Mouse (Mus musculus) frontal cortex, postnatal 36 days (tissue): Measurements from ENCODE around the gene Gm20388.

Experiments used
- DNase-seq, 2 experiments: peaks; one replicate each; pipeline ENCODE4 v3.0.0; 2022; ENCODE audit warnings: low spot score in 2 of 2

Gene Gm20388

DNA sequence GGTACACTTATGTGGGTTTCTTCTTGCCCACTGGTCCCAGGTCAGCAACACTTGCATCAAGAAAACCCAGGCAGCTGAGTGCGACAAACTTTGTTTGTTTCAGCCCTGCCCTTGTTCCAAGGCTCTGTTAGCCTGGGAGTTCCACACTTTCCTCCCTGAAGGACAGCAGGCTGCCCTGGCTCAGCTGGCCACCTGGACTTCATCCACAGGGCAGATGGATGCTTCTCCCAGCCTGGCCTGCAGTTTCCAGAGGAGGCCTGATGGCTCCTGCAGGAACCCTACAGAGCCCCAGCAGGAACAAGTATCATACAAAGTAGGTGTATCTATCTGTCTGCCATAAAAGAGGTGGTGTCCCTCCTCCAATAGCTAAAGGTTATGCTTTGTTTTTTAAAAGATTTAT is 2530.7 kb downstream of the Gm20388 start:
- DNase-seq = no peak

DNA sequence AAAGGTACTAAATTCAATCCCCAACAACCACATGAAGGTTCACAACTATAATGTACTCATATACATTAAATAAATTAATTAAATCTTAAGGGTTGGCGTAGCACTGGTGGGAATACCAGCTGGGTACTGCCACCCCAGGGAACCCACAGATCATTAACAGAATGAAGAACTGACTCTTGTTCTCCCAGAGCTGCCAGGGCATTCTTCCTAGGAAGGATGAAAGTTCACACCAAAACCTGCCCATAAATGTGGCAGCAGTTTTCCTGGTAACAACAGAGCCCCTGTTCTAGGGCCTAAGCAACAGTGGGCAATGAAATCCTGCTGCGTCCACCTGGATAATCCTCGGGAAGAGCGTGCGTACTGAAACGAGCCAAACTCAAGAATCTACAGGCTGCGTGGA is 2531.7 kb downstream of the Gm20388 start:
- no peak for DNase-seq

DNA sequence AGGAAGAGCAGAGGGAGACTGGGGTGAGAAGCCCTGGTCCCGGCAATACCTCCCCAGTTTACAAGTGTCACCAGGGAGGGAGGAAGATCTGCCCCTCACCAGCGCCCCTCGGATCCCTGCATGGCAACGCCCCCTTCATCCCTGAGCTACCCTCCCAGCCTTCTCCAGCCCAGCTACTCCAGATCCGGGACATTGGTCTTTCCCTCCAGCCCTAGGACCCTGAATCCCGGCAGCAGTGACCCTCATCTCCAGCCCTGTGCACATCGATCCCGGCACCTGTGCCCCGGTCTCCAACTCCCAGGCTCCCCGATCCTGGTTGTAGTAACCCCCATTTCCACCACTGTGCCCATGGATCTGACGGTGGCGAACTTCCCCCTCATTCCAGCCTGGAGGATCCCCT is 2532.1 kb downstream of the Gm20388 start:
- no peak for DNase-seq

DNA sequence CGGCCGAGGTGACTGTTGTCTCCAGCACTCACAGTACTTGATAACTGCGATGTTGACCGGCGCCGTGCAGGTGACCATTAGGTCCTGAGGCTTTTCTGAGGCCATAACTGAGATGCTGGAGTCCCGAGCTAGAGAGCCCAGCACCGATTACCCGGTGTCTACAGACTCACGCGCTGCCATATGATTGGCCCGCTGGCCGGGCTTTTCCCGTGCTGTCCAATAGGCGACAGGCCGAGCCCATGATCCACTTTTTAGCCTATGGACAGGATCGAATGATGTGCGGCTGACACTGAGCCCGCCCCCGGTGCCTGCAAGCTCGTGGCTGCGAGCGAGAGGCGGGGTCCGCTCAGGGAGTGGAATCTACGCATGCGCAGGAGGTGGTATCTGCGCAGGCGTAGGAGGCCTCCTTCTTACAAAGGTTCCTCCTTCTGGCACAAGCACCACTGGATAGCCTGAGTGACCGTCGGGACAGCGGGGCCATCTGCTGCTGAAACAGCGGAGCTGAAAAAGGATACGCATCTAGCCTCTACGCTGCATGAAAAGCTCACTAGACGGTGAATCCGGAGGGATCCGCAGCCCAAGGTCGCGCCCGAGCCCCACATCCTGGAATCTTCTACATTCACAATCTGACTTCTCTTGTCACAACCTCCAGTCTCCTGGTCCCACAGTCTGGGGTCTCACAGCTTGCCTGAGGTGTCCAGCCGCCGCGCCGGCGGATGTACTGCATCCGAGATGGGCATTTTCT is 2532.8 kb downstream of the Gm20388 start, which contains the start of gene Mvd:
TSS of gene Mvd (minus strand) at position 161 of the 745 bp plus-strand sequence.
- DNase-seq = peak; percentile 98 to 99

DNA sequence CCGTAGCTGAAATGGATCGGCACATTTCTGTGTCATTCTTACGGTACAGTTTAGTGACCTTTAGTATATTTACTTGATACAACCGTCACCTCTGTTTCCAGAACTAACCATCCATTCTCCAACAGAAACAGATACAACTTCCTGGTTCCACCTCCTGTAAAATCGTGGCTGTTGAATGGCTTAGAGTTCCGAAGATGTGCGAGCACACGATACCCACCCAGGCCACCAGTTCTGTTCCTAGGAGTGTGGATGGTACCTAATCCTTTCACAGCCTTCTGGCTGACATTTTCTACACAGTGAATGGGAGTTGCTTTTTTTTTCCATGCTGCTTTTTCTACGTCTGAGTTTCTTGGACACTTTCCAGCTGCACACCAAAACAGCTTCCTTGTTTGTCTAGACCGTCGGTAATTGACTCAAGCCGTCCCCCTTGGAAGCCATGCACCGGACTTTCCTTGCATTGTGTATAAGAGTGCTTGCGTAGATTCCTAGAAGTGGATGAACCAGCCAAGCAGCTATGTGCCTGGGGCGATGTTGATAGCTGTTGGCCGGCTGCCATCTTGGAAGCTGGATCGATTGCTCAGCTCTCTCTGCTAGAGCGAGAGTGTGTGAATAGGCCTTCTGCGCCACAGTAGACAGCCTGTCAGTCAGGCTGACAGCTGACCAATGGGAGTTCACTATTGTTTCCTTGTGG is 2533.6 kb downstream of the Gm20388 start:
- DNase-seq = peak; percentile 82 to 84

DNA sequence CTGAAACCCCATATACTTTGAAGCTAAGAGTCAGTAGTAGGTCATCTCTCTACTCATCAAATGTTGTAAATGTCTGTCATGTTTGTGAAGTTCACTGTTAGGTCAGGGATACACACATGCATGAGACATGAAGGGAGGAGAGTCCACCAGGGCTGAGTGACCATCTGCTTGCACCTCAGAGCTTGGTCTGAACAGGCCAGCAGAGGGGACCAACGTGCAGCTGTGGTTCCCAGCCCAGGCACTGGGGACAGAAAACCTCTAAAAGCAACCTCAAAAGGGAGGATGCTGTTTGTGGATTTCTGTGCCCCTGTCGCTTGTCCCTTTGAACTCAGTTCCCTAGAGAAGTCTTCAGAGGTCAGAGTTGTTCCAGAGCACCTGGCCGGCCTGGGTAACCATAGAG is 2534.6 kb downstream of the Gm20388 start:
- no peak for DNase-seq

DNA sequence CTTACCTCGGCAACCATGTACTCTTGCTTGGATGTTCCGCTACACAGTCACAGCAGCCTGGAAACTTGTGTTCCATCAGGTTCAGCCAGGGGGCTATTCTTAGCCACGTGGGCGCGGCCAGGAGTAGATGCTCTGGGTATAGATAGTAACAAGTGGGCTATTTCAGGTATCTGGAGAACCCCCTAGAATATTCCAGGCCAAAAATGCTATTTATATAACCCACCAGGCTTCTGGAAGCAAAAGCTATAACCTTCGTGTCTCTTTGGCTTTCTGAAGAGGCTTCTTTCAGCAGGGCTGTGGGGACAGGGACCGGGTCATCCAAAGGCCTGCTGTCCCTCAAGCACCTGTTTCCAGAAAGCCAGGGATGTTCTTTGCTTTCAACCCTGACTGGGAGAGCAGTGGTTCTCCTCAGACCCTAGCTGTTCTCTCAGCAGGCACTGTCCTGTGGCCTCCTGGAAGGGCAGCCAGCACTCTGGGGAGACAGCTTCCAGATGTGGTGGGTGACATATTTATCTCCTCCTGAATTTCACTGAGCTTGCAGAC is 2540.6 kb downstream of the Gm20388 start:
- DNase-seq = no peak

DNA sequence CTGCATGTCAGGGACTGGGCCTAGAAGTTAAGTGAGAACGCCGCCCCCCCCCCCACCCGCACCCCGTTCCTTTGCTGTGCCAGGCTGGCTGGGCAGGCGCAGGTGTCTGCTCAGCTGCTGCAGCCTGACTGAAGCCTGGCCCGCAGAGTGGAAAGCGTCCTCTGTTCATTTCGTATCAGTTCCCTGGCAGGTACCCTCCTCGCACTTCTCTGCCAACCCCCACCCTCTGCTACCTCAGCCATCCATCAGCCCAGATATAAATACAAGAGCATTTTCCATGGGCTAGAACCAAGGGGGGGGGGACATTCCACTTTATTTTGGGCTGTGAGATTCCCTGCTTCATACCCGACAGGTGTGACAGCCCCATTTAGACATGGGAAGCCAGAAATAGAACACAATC is 2541.5 kb downstream of the Gm20388 start:
- DNase-seq = no peak

DNA sequence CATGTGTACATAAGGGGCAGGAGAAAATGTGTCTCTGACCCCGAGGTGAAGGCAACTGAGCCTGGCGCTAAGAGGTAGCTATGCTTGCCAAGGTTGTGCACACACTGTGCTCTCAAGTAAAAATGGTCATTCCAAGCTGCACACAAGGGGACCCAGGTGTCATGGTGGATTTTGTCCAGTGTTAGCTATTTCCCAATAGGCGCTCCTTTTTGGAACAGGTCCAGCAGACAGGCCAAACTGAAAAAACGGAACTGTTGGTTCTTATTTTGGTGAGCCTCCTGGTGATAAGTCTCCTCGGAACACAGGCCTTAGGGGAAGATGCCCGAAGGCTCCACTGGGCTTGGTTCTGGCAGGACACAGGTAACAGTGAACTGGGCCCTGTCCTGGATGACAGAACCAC is 2543.8 kb downstream of the Gm20388 start:
- no peak for DNase-seq

DNA sequence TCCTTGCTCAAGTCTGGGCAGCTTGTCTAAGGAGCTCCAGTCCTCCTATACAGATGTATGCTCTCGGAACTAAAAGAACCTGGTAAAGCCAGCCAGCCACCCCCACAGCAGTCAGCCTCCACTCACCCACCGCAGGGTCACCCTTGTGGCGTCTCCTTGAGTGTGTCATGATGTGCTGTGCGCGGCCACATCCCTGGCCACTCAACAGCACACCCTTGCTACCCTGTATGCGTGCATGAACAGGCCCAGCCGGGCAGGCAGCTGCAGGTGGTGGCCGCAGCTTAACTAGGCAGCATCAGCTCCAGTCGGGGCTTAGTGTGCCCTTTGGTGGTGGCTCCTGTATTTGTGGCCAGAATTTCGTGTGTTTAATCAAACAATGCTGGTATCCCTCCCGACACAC is 2546.5 kb downstream of the Gm20388 start:
- no peak for DNase-seq

DNA sequence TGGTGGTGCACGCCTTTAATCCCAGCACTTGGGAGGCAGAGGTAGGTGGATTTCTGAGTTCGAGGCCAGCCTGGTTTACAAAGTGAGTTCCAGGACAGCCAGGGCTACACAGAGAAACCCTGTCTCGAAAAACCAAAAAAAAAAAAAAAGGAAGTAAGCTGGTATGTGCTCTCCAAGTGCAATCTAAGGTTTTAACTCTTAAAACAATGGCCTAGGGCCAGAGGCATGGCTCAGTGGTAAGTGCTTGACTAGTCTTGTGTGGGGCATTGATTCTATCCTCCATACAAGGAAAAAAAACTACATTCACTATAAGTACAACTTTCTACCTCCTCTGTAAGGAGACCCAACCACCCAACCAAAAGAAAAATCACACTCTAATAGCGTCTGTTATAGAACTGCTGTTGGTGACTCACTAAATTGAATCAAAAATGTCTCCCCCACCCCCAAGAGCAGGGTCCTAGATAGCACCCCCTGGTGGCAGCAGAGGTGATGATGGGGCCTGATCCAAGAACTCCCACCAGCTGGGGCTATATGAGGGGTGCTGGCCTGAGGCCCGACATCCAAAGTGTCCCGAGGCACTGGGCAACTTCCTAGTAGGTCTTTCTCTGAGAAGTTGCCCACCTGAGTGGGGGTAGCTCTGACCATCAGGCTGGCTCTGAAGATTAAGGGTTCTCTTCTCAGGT is 2548.7 kb downstream of the Gm20388 start:
- no peak for DNase-seq

DNA sequence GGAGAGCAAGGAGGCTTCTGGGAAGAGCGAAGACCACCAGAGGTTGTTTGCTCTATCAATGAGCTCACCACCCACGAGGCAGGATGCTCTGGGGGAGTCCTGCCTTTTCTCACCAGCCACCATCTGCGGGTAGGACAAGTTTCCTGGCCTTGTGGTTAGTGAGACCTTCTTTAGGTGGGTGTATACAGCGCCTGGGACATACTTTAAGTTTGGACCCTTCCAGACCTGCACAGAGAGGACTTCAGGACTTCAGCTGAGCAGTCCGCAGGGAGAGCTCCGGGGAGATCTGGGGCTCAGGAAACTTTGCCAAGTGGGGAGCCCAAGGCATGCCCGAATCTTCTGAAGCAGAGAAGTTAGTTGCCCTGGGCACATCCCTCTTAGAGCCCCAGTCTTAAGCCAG is 2549.3 kb downstream of the Gm20388 start:
- no peak for DNase-seq

DNA sequence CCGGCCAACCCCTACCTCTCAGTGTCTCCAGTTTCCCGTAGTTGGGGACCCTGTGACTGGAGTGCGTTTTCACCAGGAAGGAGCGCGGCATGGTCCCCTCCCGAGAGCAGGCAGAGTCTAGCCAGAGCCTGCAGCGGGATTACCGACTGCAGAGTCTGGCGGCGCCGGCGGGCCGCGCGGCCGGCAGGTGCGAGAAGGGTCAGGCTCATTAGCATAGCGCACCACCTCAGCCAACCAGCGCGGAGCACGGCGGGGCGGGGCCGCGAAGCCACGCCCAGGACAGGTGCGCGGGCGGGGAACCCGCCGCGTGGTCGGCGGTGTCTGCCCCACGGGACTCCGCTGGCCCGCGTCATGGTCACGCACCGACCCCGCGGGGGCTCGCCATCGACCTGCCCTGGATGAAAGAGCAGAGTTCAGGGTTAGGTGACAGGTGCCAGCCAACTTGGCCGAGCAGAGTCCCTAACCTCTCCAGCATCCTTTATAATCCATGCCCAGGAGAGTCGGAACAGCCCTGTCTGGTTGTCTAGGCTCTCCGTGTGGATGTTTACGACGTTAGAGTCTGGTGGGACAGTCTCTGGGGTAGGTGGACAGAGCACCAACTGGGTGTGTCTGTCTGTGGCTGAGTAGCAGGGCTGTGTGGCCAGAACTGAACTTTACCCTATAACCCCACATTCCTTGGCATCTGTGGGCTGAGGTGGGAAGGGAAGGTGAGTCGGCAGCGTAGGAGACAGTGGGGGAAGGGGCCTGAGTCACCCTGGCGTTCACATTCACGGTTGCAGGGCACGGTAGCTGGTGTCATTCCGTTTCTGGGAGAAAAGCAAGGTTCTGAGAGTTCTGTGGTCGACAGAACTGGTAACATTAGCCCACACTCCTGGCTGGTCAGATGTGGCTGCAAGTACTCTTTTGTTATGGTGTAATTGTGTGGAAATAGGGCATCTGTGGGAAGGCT is 2550.2 kb downstream of the Gm20388 start, which contains the start of gene Snai3:
TSS of gene Snai3 (minus strand) at position 210 of the 949 bp plus-strand sequence.
- DNase-seq = no peak

DNA sequence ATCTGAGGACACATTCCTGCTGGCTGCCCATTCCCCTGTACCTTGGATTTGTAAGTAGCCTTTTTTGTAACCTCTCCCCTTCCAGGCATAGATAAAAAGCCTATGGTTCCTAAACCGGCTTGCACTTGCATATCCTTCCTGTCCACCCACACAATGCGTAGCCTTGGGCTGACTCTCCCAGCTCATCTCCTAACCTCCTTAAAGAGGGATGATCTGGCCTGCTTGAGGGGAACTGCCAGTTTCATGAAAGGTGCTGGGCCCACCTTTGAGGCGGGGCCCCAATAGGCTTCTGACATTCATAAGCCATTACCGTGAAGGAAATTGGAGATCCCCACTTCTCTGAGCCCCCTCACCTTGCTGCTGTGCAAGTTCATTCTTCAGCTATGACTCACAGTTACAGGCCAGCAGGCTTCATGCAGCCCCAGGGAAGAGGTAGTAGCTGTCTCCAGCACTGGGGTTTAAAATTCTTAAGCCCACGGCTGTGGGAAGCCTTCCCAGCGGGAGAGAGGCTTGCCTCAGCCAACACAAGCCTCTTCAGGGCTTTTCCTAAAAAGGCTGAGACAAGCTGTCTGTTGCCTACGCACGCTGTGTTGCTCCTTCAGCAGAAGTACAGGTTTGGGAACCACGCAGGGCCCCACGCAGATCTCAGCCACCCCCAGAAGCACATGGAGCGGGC is 2551.0 kb downstream of the Gm20388 start:
- peak; percentile 77 to 87 for DNase-seq

DNA sequence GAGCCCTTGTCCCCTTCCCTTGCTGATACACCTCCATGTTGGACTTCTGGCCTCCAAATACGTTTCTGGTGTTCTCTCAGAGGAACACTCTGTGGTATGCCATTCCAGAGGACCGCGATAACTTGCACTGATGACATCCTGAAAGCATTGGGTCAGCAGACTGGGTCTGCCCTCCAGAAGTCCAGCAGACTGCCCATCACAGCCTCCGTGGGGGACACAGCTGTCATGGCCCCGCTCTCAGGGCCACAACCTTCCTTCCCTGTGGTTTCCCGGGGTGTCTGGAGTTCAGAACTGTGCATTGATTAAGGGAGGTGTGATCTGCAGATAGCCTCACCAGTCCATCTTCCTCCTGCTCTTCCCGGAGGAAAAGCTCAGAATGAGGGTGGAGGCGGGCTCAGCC is 2551.9 kb downstream of the Gm20388 start:
- no peak for DNase-seq

DNA sequence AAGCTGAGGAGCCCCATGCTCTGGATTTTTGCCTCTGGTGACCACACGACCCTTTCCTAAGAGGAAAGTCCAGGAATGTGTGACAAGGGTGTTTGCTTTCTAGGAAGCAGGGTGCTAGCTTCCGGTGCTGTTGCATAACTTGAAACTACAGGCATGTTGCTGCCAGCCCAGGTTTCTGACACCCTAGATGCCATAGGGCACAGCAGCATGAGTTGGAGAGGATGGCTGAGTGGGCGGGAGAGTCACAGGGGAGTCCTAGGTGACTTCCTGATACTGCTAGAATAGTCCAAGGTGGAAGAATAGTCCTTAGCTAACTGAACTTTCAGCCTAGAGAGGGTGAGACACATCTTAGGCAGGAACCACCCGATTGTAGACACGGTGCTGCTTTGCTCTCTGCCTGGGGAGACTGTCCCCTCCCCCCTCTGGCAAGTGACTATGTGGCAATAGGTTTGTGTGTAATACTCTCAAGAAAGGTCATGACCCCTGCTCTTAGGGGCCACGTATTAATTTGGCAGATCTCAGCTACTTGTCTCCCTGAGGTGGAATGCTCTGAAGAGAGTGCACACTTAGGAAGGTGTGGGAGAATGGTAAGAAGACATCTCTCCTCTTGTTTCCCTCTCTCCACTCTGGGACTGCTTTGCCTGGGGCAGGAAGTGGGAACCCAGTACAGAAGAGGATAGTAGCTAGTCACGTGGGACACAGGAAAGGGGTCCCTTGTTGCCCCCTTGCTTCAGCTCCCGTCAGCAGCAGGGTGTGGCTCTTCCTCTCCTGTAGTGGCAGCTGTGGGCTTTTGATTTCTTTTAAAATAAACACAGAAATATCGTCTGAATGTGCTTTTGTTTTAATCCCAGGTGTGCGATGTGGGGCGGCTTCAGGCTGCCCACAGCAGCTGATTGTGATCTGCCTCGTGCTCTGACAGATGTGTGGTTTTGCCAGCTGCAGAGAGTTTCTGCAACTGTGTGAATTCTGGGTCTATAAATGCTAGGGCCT is 2553.3 kb downstream of the Gm20388 start:
- no peak for DNase-seq

DNA sequence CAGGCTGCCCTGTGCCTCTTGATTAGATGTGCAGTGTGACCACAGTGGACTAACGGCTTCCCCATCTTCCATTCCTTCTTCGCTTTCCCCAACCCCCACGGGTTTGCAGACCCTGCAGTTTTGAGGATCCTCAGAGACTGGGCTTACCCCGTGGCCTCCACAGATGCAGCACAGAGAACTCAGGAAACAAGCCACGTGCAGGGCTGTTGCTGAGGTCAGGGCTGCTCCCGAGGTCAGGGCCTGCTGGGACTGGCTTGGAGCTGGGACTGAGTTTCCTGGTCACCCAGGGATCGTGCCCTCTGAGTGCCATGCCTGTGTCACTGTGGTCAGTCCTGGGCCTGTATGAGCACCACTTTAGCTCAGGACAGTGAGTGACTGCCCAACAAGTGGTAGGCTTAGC is 2554.3 kb downstream of the Gm20388 start:
- DNase-seq = no peak

DNA sequence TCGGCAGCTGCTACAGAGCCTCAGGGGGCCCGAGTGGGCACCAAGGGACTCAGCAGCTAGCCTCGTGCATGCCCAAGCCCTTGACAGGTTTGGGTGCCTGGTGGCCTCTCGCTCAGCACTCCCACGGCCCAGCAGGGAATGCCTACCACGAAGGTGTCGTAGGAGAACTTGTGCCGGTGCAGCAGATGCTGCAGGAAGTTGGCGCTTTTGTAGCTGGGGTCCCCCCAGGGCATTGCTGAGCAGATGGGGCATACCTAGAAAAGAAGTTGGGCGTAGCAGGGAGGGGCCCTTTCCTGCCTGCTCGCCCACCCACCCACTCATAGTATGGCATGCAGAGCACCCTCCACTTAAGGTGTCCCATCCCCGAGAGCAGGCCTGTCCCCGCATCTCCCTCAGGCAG is 2557.2 kb downstream of the Gm20388 start:
- DNase-seq = no peak

DNA sequence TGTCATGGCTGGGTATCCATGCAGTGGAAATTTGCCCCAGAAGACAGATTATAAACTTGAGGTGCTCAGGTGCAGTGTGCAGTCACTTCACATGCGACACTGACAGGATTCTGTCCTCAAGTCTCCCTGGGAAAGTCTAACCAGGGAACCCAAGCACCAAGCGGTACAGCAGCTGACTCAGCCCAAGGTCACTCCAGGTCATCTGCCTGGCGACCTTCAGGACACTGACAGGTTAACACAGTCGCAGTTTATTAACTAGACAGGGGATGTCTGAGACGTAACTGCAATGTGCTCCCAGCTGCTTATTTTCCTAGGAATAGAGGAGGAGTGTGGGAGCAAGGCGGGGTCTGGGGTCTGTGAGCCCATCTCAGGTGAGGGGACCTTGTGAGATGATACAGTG is 2558.8 kb downstream of the Gm20388 start:
- no peak for DNase-seq

DNA sequence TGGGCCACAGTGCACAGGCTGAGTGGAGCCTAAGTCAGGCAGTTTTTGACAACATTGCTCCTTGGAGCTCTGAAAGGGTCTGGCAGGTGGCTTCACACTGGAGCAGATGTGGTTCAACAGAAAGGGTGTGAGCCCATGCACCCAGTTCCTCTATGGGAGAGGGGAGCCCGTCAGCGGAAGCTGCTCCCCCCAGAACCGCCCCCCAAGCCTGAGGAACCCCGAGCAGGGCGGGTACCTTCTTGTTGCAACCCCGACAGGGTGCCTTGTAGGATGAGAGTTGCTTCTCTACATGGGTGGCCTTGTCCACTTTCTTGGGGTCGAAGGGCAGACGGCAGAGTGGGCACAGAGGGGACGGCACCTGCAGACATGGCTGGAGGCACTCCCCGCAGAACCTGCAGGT is 2559.3 kb downstream of the Gm20388 start:
- no peak for DNase-seq
